Mouse (Mus musculus): ENCODE results near the gene Cphx3. TPM values are rescaled to one million over a fixed set of nuclear protein-coding genes. Genes with fewer than 3 reads are reported as not detected.
"Not testable (repeated sequence)": the region's sequence is repeated elsewhere in the genome, so short reads cannot be mapped to it uniquely, and the experiment has no call there.

The Cphx3 gene
- total and polyA plus RNA-seq, 3 experiments: not detected

- H3K27ac ChIP-seq (ENCODE audit: control insufficient read depth, low read depth, low read length); H3K9ac ChIP-seq (ENCODE audit: control insufficient read depth, low read depth, low read length, poor library complexity, severe bottlenecking); DNase-seq (ENCODE audit: low read depth, low spot score); H3K36me3 ChIP-seq (ENCODE audit: control insufficient read depth in 1 of 2, insufficient read depth in 2 of 2, low read length in 2 of 2); H3K4me3 ChIP-seq (ENCODE audit: control insufficient read depth in 1 of 2, insufficient read depth in 1 of 2, low read depth in 2 of 2, low read length in 2 of 2); H3K79me2 ChIP-seq (ENCODE audit: control insufficient read depth, insufficient read depth, low read length, poor library complexity); H3K9me3 ChIP-seq (replicated peaks; ENCODE audit: insufficient read depth, low read length); H3K4me1 ChIP-seq (ENCODE audit: control insufficient read depth in 1 of 2, insufficient read depth in 2 of 2, low read length in 2 of 2); H3K27me3 ChIP-seq (ENCODE audit: control insufficient read depth in 1 of 2, insufficient read depth in 2 of 2, low read length in 2 of 2): not testable (repeated sequence)
Measured at GRCm38 (mm10) chr14:26258729-26259128, 176.6 kb downstream of the Cphx3 start.

Other genes starting within 250 kb of the Cphx3 start
- 7.3 and 7.6 TPM in 2 replicates for gene Anxa11, start 240.1 kb upstream of the Cphx3 start, total RNA-seq (2012; rRNA removed)
- gene Anxa11, start 240.1 kb upstream of the Cphx3 start, polyA plus RNA-seq (2012; ENCODE audit: insufficient read depth in 1 of 2, insufficient read length in 2 of 2, low read depth in 1 of 2, low replicate concordance in 2 of 2, missing spikeins in 1 of 2): 10 to 100 TPM in 1 of 2 experiments, not detected in 1; 40.5 TPM
- gene Plac9a, start 179.2 kb upstream of the Cphx3 start, total RNA-seq (2012; rRNA removed): not detected in 2 replicates
- not detected for gene Plac9a, start 179.2 kb upstream of the Cphx3 start, polyA plus RNA-seq (2012; ENCODE audit: insufficient read depth in 1 of 2, insufficient read length in 2 of 2, low read depth in 1 of 2, low replicate concordance in 2 of 2, missing spikeins in 1 of 2)
- 0.69 and 0.81 TPM in 2 replicates for gene Tmem254a, start 154.6 kb upstream of the Cphx3 start, total RNA-seq (2012; rRNA removed)
- gene Tmem254a, start 154.6 kb upstream of the Cphx3 start, polyA plus RNA-seq (2012; ENCODE audit: insufficient read depth in 1 of 2, insufficient read length in 2 of 2, low read depth in 1 of 2, low replicate concordance in 2 of 2, missing spikeins in 1 of 2): 1 to 10 TPM in 1 of 2 experiments, not detected in 1; 1.8 TPM
- not detected in 2 replicates for gene Cphx1, start 144.0 kb upstream of the Cphx3 start, total RNA-seq (2012; rRNA removed)
- not detected for gene Cphx1, start 144.0 kb upstream of the Cphx3 start, polyA plus RNA-seq (2012; ENCODE audit: insufficient read depth in 1 of 2, insufficient read length in 2 of 2, low read depth in 1 of 2, low replicate concordance in 2 of 2, missing spikeins in 1 of 2)
- gene Duxbl1, start 103.7 kb upstream of the Cphx3 start, total RNA-seq (2012; rRNA removed): not detected in 2 replicates
- not detected for gene Duxbl1, start 103.7 kb upstream of the Cphx3 start, polyA plus RNA-seq (2012; ENCODE audit: insufficient read depth in 1 of 2, insufficient read length in 2 of 2, low read depth in 1 of 2, low replicate concordance in 2 of 2, missing spikeins in 1 of 2)
- not detected in 2 replicates for gene Gm9780, start 39.6 kb upstream of the Cphx3 start, total RNA-seq (2012; rRNA removed)
- not detected for gene Gm9780, start 39.6 kb upstream of the Cphx3 start, polyA plus RNA-seq (2012; ENCODE audit: insufficient read depth in 1 of 2, insufficient read length in 2 of 2, low read depth in 1 of 2, low replicate concordance in 2 of 2, missing spikeins in 1 of 2)
- gene Tmem254c, start 14.9 kb upstream of the Cphx3 start, total RNA-seq (2012; rRNA removed): 10.4 and 12.1 TPM in 2 replicates
- 10 to 100 TPM in 1 of 2 experiments, not detected in 1; 36.0 TPM for gene Tmem254c, start 14.9 kb upstream of the Cphx3 start, polyA plus RNA-seq (2012; ENCODE audit: insufficient read depth in 1 of 2, insufficient read length in 2 of 2, low read depth in 1 of 2, low replicate concordance in 2 of 2, missing spikeins in 1 of 2)
- gene Cphx2, start 781 bp upstream of the Cphx3 start, total RNA-seq (2012; rRNA removed): not detected in 2 replicates
- gene Cphx2, start 781 bp upstream of the Cphx3 start, polyA plus RNA-seq (2012; ENCODE audit: insufficient read depth in 1 of 2, insufficient read length in 2 of 2, low read depth in 1 of 2, low replicate concordance in 2 of 2, missing spikeins in 1 of 2): not detected
- gene Duxbl2, start 36.1 kb downstream of the Cphx3 start, total RNA-seq (2012; rRNA removed): not detected in 2 replicates
- not detected for gene Duxbl2, start 36.1 kb downstream of the Cphx3 start, polyA plus RNA-seq (2012; ENCODE audit: insufficient read depth in 1 of 2, insufficient read length in 2 of 2, low read depth in 1 of 2, low replicate concordance in 2 of 2, missing spikeins in 1 of 2)
- gene Plac9b, start 100.2 kb downstream of the Cphx3 start, total RNA-seq (2012; rRNA removed): not detected in 2 replicates
- gene Plac9b, start 100.2 kb downstream of the Cphx3 start, polyA plus RNA-seq (2012; ENCODE audit: insufficient read depth in 1 of 2, insufficient read length in 2 of 2, low read depth in 1 of 2, low replicate concordance in 2 of 2, missing spikeins in 1 of 2): not detected
- 2.5 and 3.7 TPM in 2 replicates for gene Tmem254b, start 124.7 kb downstream of the Cphx3 start, total RNA-seq (2012; rRNA removed)
- gene Tmem254b, start 124.7 kb downstream of the Cphx3 start, polyA plus RNA-seq (2012; ENCODE audit: insufficient read depth in 1 of 2, insufficient read length in 2 of 2, low read depth in 1 of 2, low replicate concordance in 2 of 2, missing spikeins in 1 of 2): 1 to 10 TPM in 1 of 2 experiments, not detected in 1; 7.7 TPM
- gene Duxbl3, start 175.7 kb downstream of the Cphx3 start, total RNA-seq (2012; rRNA removed): not detected in 2 replicates
- not detected for gene Duxbl3, start 175.7 kb downstream of the Cphx3 start, polyA plus RNA-seq (2012; ENCODE audit: insufficient read depth in 1 of 2, insufficient read length in 2 of 2, low read depth in 1 of 2, low replicate concordance in 2 of 2, missing spikeins in 1 of 2)